Mouse (Mus musculus) spleen, adult 2 months (tissue): ENCODE data around the gene Cep83.

Experiments
- CTCF ChIP-seq: fragments of 200-500 bp; IDR thresholded peaks from 2 replicates; pipeline ENCODE4 v1.5.1; 2011; ENCODE audit warnings: mild to moderate bottlenecking, inconsistent platforms; ENCODE audit not compliant: insufficient read depth, insufficient read length, insufficient replicate concordance; ENCODE audit errors: extremely low read depth
- POLR2A ChIP-seq: fragments of 200-500 bp; IDR thresholded peaks from 2 replicates; pipeline ENCODE4 v1.6.1; 2011; ENCODE audit warnings: low read depth, low read length, inconsistent platforms

DNA sequence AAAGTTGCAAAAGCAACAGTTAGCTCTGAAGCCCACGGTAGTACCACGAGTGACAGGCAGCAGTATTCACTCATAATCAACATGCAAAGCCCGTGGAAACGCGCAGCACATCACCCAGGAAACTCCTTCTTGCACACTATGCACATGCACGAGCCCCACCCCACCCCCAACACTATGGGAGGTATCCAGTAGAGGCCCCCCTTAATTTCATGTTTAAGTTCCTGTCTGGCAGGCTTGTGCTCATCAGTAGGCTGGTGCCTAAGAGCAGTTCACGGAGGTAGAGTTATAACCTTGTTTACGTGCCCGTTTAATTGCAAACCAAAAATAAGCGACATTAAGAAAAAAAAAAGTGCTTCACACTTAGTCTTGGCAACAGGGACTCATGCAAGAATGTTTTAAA, 138.9 kb downstream of the Cep83 start:
- TF ChIP-seq CTCF = no peak
- no peak for TF ChIP-seq POLR2A
